14 mouse cellular contexts compared by ENCODE assay signal in genomic region chr14:123622969-123623368, GRCm38 (mm10). TPM values are rescaled to one million over a fixed set of nuclear protein-coding genes. Genes with fewer than 3 reads are reported as not detected.
DNase-seq lines count a peak whose midpoint lies in the region; ATAC-seq lines count a peak whose summit lies in the region.
"Had no signal": no experiment of that assay in that cellular context is flagged by ENCODE, and none has a peak within 500 bp of the region (broad histone marks: within the 10 kb centered on the region; RNA-seq: fewer than 3 reads in every experiment).

No protein-coding gene starts in this region.

- peaks cover 18% of the 10 kb centered on the region for H3K4me1 ChIP-seq in forebrain, embryonic 12.5 days
- H3K4me1 ChIP-seq in forebrain, embryonic 15.5 days = peaks cover 13% of the 10 kb centered on the region
- H3K4me1 ChIP-seq in midbrain, embryonic 11.5 days (ENCODE audit: control insufficient read depth, insufficient read depth, low read length) = peaks cover 2% of the 10 kb centered on the region; the same call in 1 of the 2 replicates
- peaks cover 30% of the 10 kb centered on the region for H3K4me1 ChIP-seq in midbrain, embryonic 10.5 days
- H3K4me1 ChIP-seq in embryonic facial prominence, embryonic 13.5 days = peaks cover 8% of the 10 kb centered on the region
- no peaks in the 10 kb centered on the region; the same call in 1 of the 2 replicates for H3K4me1 ChIP-seq in intestine, embryonic 15.5 days (replicated peaks)

- H3K9me3 ChIP-seq in forebrain, embryonic 12.5 days = no peaks in the 10 kb centered on the region
- no peaks in the 10 kb centered on the region for H3K9me3 ChIP-seq in forebrain, embryonic 15.5 days
- no peaks in the 10 kb centered on the region for H3K9me3 ChIP-seq in midbrain, embryonic 11.5 days (ENCODE audit: control insufficient read depth, low read length)
- H3K9me3 ChIP-seq in midbrain, embryonic 10.5 days (replicated peaks) = no peaks in the 10 kb centered on the region
- no peaks in the 10 kb centered on the region for H3K9me3 ChIP-seq in embryonic facial prominence, embryonic 13.5 days
- no peaks in the 10 kb centered on the region for H3K9me3 ChIP-seq in intestine, embryonic 15.5 days
- H3K9me3 ChIP-seq: kidney, embryonic 15.5 days; limb, embryonic 15.5 days had no signal

- no peak overlapping the region for H3K9ac ChIP-seq in forebrain, embryonic 12.5 days
- H3K9ac ChIP-seq in forebrain, embryonic 15.5 days (replicated peaks) = no peak overlapping the region
- no peak overlapping the region for H3K9ac ChIP-seq in midbrain, embryonic 11.5 days (ENCODE audit: low read length)
- no peak overlapping the region for H3K9ac ChIP-seq in embryonic facial prominence, embryonic 13.5 days
- no peak overlapping the region for H3K9ac ChIP-seq in intestine, embryonic 15.5 days
- H3K9ac ChIP-seq: kidney, embryonic 15.5 days; limb, embryonic 15.5 days; liver, postnatal 0 days had no signal

- H3K27ac ChIP-seq in forebrain, embryonic 12.5 days = peak overlapping the region; percentile 36; the same call in 1 of the 2 replicates
- no peak overlapping the region for H3K27ac ChIP-seq in forebrain, embryonic 15.5 days (replicated peaks)
- H3K27ac ChIP-seq in midbrain, embryonic 11.5 days (ENCODE audit: low read depth, low read length) = peak overlapping the region; percentile 2; the same call in 1 of the 2 replicates
- no peak overlapping the region; the same call in 1 of the 2 replicates for H3K27ac ChIP-seq in midbrain, embryonic 10.5 days (replicated peaks)
- no peak overlapping the region for H3K27ac ChIP-seq in embryonic facial prominence, embryonic 13.5 days
- H3K27ac ChIP-seq in intestine, embryonic 15.5 days = no peak overlapping the region
- H3K27ac ChIP-seq: kidney, embryonic 15.5 days; limb, embryonic 15.5 days had no signal

- no peaks in the 10 kb centered on the region for H3K27me3 ChIP-seq in forebrain, embryonic 12.5 days
- H3K27me3 ChIP-seq in forebrain, embryonic 15.5 days = no peaks in the 10 kb centered on the region
- no peaks in the 10 kb centered on the region for H3K27me3 ChIP-seq in midbrain, embryonic 11.5 days (ENCODE audit: control insufficient read depth, insufficient read depth, low read length)
- peaks cover 16% of the 10 kb centered on the region for H3K27me3 ChIP-seq in midbrain, embryonic 10.5 days (ENCODE audit: low read depth, poor library complexity, severe bottlenecking)
- H3K27me3 ChIP-seq in embryonic facial prominence, embryonic 13.5 days = peaks cover 15% of the 10 kb centered on the region
- H3K27me3 ChIP-seq in intestine, embryonic 15.5 days (replicated peaks) = peaks cover 13% of the 10 kb centered on the region

- DNase-seq in midbrain, embryonic 11.5 days (ENCODE audit: low spot score, missing footprints) = peak; percentile 88
- DNase-seq in midbrain, embryonic 10.5 days (ENCODE audit: low spot score) = no peak
- peak; percentile 76 for DNase-seq in retina, postnatal 1 day
- DNase-seq in kidney, postnatal 36 days = no peak
- DNase-seq: B cell, adult 2 months; liver, postnatal 0 days; thymus, postnatal 4 days had no signal

- no peak overlapping the region for H3K4me3 ChIP-seq in forebrain, embryonic 12.5 days (replicated peaks)
- no peak overlapping the region for H3K4me3 ChIP-seq in forebrain, embryonic 15.5 days
- no peak overlapping the region for H3K4me3 ChIP-seq in midbrain, embryonic 11.5 days (ENCODE audit: low read depth, low read length)
- H3K4me3 ChIP-seq in midbrain, embryonic 10.5 days = no peak overlapping the region
- no peak overlapping the region for H3K4me3 ChIP-seq in embryonic facial prominence, embryonic 13.5 days
- no peak overlapping the region for H3K4me3 ChIP-seq in intestine, embryonic 15.5 days (replicated peaks)
- H3K4me3 ChIP-seq: kidney, embryonic 15.5 days; limb, embryonic 15.5 days had no signal

- H3K4me2 ChIP-seq in forebrain, embryonic 12.5 days = no peak overlapping the region
- H3K4me2 ChIP-seq in forebrain, embryonic 15.5 days (replicated peaks) = no peak overlapping the region
- H3K4me2 ChIP-seq in midbrain, embryonic 11.5 days = no peak overlapping the region
- no peak overlapping the region for H3K4me2 ChIP-seq in embryonic facial prominence, embryonic 13.5 days
- no peak overlapping the region for H3K4me2 ChIP-seq in intestine, embryonic 15.5 days (replicated peaks)
- H3K4me2 ChIP-seq: kidney, embryonic 15.5 days; limb, embryonic 15.5 days had no signal

- H3K36me3 ChIP-seq in forebrain, embryonic 12.5 days (replicated peaks) = no peaks in the 10 kb centered on the region
- no peaks in the 10 kb centered on the region for H3K36me3 ChIP-seq in forebrain, embryonic 15.5 days
- H3K36me3 ChIP-seq in midbrain, embryonic 11.5 days (ENCODE audit: control insufficient read depth, insufficient read depth, low read length) = no peaks in the 10 kb centered on the region
- H3K36me3 ChIP-seq in midbrain, embryonic 10.5 days = no peaks in the 10 kb centered on the region
- H3K36me3 ChIP-seq in embryonic facial prominence, embryonic 13.5 days = no peaks in the 10 kb centered on the region
- no peaks in the 10 kb centered on the region for H3K36me3 ChIP-seq in intestine, embryonic 15.5 days
- H3K36me3 ChIP-seq: kidney, embryonic 15.5 days; limb, embryonic 15.5 days had no signal

- WGBS in forebrain, embryonic 12.5 days = 4% methylated on average over 1 of the region's 1 CpGs
- 4% methylated on average over 1 of the region's 1 CpGs for WGBS in forebrain, embryonic 15.5 days
- 32% methylated on average over 1 of the region's 1 CpGs for WGBS in midbrain, embryonic 11.5 days
- 38% methylated on average over 1 of the region's 1 CpGs for WGBS in midbrain, embryonic 10.5 days
- 12% methylated on average over 1 of the region's 1 CpGs for WGBS in embryonic facial prominence, embryonic 13.5 days
- WGBS in intestine, embryonic 15.5 days = 72% methylated on average over 1 of the region's 1 CpGs

- no peak for ATAC-seq in forebrain, embryonic 12.5 days (ENCODE audit: low FRiP score)
- no peak for ATAC-seq in forebrain, embryonic 15.5 days (replicated peaks)
- peak; percentile 55 for ATAC-seq in midbrain, embryonic 11.5 days (ENCODE audit: low FRiP score)
- 0 out of 2 replicates have a peak, but pooled peaks have one; percentile 49 for ATAC-seq in embryonic facial prominence, embryonic 13.5 days (ENCODE audit: insufficient number of reproducible peaks, insufficient read depth, low FRiP score, low TSS enrichment, low read depth)
- ATAC-seq in intestine, embryonic 15.5 days = no peak; the same call in 1 of the 2 replicates
- ATAC-seq: inflammation-experienced regulatory T-cells, adult 6 months; liver, postnatal 0 days had no signal

RNA-seq across cellular contexts. Expression of gene Nalcn, which starts 4.0 kb away (rescaled TPM):
- 6.0 and 6.2 TPM in 2 replicates for polyA plus RNA-seq in forebrain, embryonic 12.5 days (2016; fragmentation: Nextera tagmentation; extraction: Ambion mirVana)
- 6.5 and 7.3 TPM in 2 replicates for polyA plus RNA-seq in forebrain, embryonic 15.5 days (2015; fragmentation: Nextera tagmentation; extraction: Ambion mirVana)
- polyA plus RNA-seq in midbrain, embryonic 11.5 days (2014; fragmentation: Nextera tagmentation; extraction: Ambion mirVana) = 3.2 and 3.9 TPM in 2 replicates
- polyA plus RNA-seq in midbrain, embryonic 10.5 days (2016; fragmentation: Nextera tagmentation; extraction: Ambion mirVana) = 2.0 and 3.3 TPM in 2 replicates
- polyA plus RNA-seq in embryonic facial prominence, embryonic 13.5 days (2015; fragmentation: Nextera tagmentation; extraction: Ambion mirVana) = 0.67 and 0.81 TPM in 2 replicates
- 0.86 and 1.0 TPM in 2 replicates for polyA plus RNA-seq in intestine, embryonic 15.5 days (2015; fragmentation: Nextera tagmentation; extraction: Ambion mirVana)
- polyA plus RNA-seq: inflammation-experienced regulatory T-cells, adult 6 months; liver, postnatal 0 days had no signal

RNA-seq across cellular contexts. Expression of gene Itgbl1, which starts 36.8 kb away (rescaled TPM):
- 1.6 TPM in 2 replicates for polyA plus RNA-seq in forebrain, embryonic 12.5 days (2016; fragmentation: Nextera tagmentation; extraction: Ambion mirVana)
- 3.1 and 3.5 TPM in 2 replicates for polyA plus RNA-seq in forebrain, embryonic 15.5 days (2015; fragmentation: Nextera tagmentation; extraction: Ambion mirVana)
- 0.85 and 1.5 TPM in 2 replicates for polyA plus RNA-seq in midbrain, embryonic 11.5 days (2014; fragmentation: Nextera tagmentation; extraction: Ambion mirVana)
- 0.31 and 0.58 TPM in 2 replicates for polyA plus RNA-seq in midbrain, embryonic 10.5 days (2016; fragmentation: Nextera tagmentation; extraction: Ambion mirVana)
- polyA plus RNA-seq in embryonic facial prominence, embryonic 13.5 days (2015; fragmentation: Nextera tagmentation; extraction: Ambion mirVana) = 0.90 and 1.4 TPM in 2 replicates
- 0.19 and 0.27 TPM in 2 replicates for polyA plus RNA-seq in intestine, embryonic 15.5 days (2015; fragmentation: Nextera tagmentation; extraction: Ambion mirVana)
- polyA plus RNA-seq: inflammation-experienced regulatory T-cells, adult 6 months had no signal

Comparison
In these comparisons a context has a peak if more than half of its experiments do, and no peak if none do; other contexts are left out.
1. H3K27ac ChIP-seq: peak in forebrain, embryonic 12.5 days (single experiment) and midbrain, embryonic 11.5 days (single experiment); none in forebrain, embryonic 15.5 days (single experiment), midbrain, embryonic 10.5 days (single experiment), embryonic facial prominence, embryonic 13.5 days (single experiment) and intestine, embryonic 15.5 days (single experiment).
2. DNase-seq: peak in midbrain, embryonic 11.5 days (single experiment) and retina, postnatal 1 day (single experiment); none in midbrain, embryonic 10.5 days (single experiment) and kidney, postnatal 36 days (0 of 2).
3. ATAC-seq: peak in midbrain, embryonic 11.5 days (single experiment) and embryonic facial prominence, embryonic 13.5 days (single experiment); none in forebrain, embryonic 12.5 days (single experiment), forebrain, embryonic 15.5 days (single experiment) and intestine, embryonic 15.5 days (single experiment).